Mouse (Mus musculus): ENCODE data around the gene Lingo1. TPM values are rescaled to one million over a fixed set of nuclear protein-coding genes. Genes with fewer than 3 reads are reported as not detected.
A peak's percentile ranks its signal among the peaks of the same experiment; 100 is the strongest.

Lingo1 gene
- polyA plus RNA-seq, 2 experiments = 5.4 to 21.0 TPM

- Histone ChIP-seq H3K4me2 (replicated peaks; ENCODE audit: low read depth, low read length, severe bottlenecking) (no peak overlapping the region), H3K27ac (replicated peaks; ENCODE audit: low read depth, low read length) (no peak overlapping the region), H3K4me3 (replicated peaks; ENCODE audit: low read length) (no peak overlapping the region), H3K9me3 (ENCODE audit: control insufficient read depth, low read length) (no peaks in the 10 kb centered on the region), H3K27me3 (ENCODE audit: control insufficient read depth, insufficient read depth, low read length) (no peaks in the 10 kb centered on the region), H3K4me1 (ENCODE audit: control insufficient read depth, insufficient read depth, low read length) (peaks cover 16% of the 10 kb centered on the region), H3K36me3 (ENCODE audit: control insufficient read depth, insufficient read depth, low read length) (no peaks in the 10 kb centered on the region), H3K9ac (ENCODE audit: low read depth, low read length, severe bottlenecking) (no peak overlapping the region)
- 69% methylated on average over 5 of the region's 5 CpGs for WGBS
- DNase-seq (ENCODE audit: low spot score) = no peak
- no peak for ATAC-seq (ENCODE audit: low FRiP score, low read depth)
- TF ChIP-seq POLR2A (IDR thresholded peaks at IDR 0.05; ENCODE audit: borderline replicate concordance, extremely low read depth, insufficient read depth, insufficient read length) = no peak
These were observed 44.5 kb upstream of the Lingo1 start for GRCm38 (mm10) chr9:56840721-56841120.

- ATAC-seq (ENCODE audit: low FRiP score, low read depth) = no peak
- H3K9me3 ChIP-seq (ENCODE audit: control insufficient read depth, low read length) = no peaks in the 10 kb centered on the region
These were observed 38.9 kb upstream of the Lingo1 start for GRCm38 (mm10) chr9:56835152-56835551.

GRCm38 (mm10) chr9:56832900-56833299 is 36.6 kb upstream of the Lingo1 start:
- no peaks in the 10 kb centered on the region for H3K9me3 ChIP-seq (ENCODE audit: control insufficient read depth, low read length)
- no peak overlapping the region for H3K9ac ChIP-seq (ENCODE audit: low read depth, low read length, severe bottlenecking)
- no peak overlapping the region for H3K27ac ChIP-seq (replicated peaks; ENCODE audit: low read depth, low read length)
- H3K4me1 ChIP-seq (ENCODE audit: control insufficient read depth, insufficient read depth, low read length) = 0 out of 2 replicates have a peak, but pooled peaks cover 5% of the 10 kb centered on the region
- DNase-seq (ENCODE audit: low spot score) (no peak), ATAC-seq (ENCODE audit: low FRiP score, low read depth) (0 out of 2 replicates have a peak, but pooled peaks have one; percentile 37)
- no peak for TF ChIP-seq POLR2A (IDR thresholded peaks at IDR 0.05; ENCODE audit: borderline replicate concordance, extremely low read depth, insufficient read depth, insufficient read length)
- 22% methylated on average over 6 of the region's 6 CpGs for WGBS
- H3K4me3 ChIP-seq (replicated peaks; ENCODE audit: low read length) = no peak overlapping the region
- no peak overlapping the region for H3K4me2 ChIP-seq (replicated peaks; ENCODE audit: low read depth, low read length, severe bottlenecking)
- 0 out of 2 replicates have a peak, but pooled peaks cover 3% of the 10 kb centered on the region for H3K27me3 ChIP-seq (ENCODE audit: control insufficient read depth, insufficient read depth, low read length)
- no peaks in the 10 kb centered on the region for H3K36me3 ChIP-seq (ENCODE audit: control insufficient read depth, insufficient read depth, low read length)

More at GRCm38 (mm10) chr9:56835152-56835551, 38.9 kb upstream of the Lingo1 start:
- no peaks in the 10 kb centered on the region for H3K36me3 ChIP-seq (ENCODE audit: control insufficient read depth, insufficient read depth, low read length)
- 68% methylated on average over 5 of the region's 5 CpGs for WGBS
- TF ChIP-seq POLR2A (IDR thresholded peaks at IDR 0.05; ENCODE audit: borderline replicate concordance, extremely low read depth, insufficient read depth, insufficient read length) = no peak
- H3K4me3 ChIP-seq (replicated peaks; ENCODE audit: low read length) = no peak overlapping the region
- no peak overlapping the region for H3K27ac ChIP-seq (replicated peaks; ENCODE audit: low read depth, low read length)
- H3K4me2 ChIP-seq (replicated peaks; ENCODE audit: low read depth, low read length, severe bottlenecking) = no peak overlapping the region
- 0 out of 2 replicates have a peak, but pooled peaks cover 3% of the 10 kb centered on the region for H3K27me3 ChIP-seq (ENCODE audit: control insufficient read depth, insufficient read depth, low read length)
- DNase-seq (ENCODE audit: low spot score) = no peak
- H3K4me1 ChIP-seq (ENCODE audit: control insufficient read depth, insufficient read depth, low read length) = 0 out of 2 replicates have a peak, but pooled peaks cover 5% of the 10 kb centered on the region
- H3K9ac ChIP-seq (ENCODE audit: low read depth, low read length, severe bottlenecking) = no peak overlapping the region

GRCm38 (mm10) chr9:56831904-56832303 is 35.6 kb upstream of the Lingo1 start:
- WGBS = 84% methylated on average over 3 of the region's 3 CpGs
- DNase-seq (ENCODE audit: low spot score) (no peak), ATAC-seq (ENCODE audit: low FRiP score, low read depth) (no peak)
- Histone ChIP-seq H3K9ac (ENCODE audit: low read depth, low read length, severe bottlenecking) (no peak overlapping the region), H3K27ac (replicated peaks; ENCODE audit: low read depth, low read length) (no peak overlapping the region), H3K4me2 (replicated peaks; ENCODE audit: low read depth, low read length, severe bottlenecking) (no peak overlapping the region), H3K36me3 (ENCODE audit: control insufficient read depth, insufficient read depth, low read length) (no peaks in the 10 kb centered on the region), H3K27me3 (ENCODE audit: control insufficient read depth, insufficient read depth, low read length) (0 out of 2 replicates have a peak, but pooled peaks cover 3% of the 10 kb centered on the region), H3K9me3 (ENCODE audit: control insufficient read depth, low read length) (no peaks in the 10 kb centered on the region), H3K4me3 (replicated peaks; ENCODE audit: low read length) (no peak overlapping the region), H3K4me1 (ENCODE audit: control insufficient read depth, insufficient read depth, low read length) (0 out of 2 replicates have a peak, but pooled peaks cover 5% of the 10 kb centered on the region)
- no peak for TF ChIP-seq POLR2A (IDR thresholded peaks at IDR 0.05; ENCODE audit: borderline replicate concordance, extremely low read depth, insufficient read depth, insufficient read length)

- Histone ChIP-seq H3K9ac (ENCODE audit: low read depth, low read length, severe bottlenecking) (no peak overlapping the region), H3K4me3 (replicated peaks; ENCODE audit: low read length) (no peak overlapping the region), H3K36me3 (ENCODE audit: control insufficient read depth, insufficient read depth, low read length) (no peaks in the 10 kb centered on the region), H3K27ac (replicated peaks; ENCODE audit: low read depth, low read length) (no peak overlapping the region), H3K27me3 (ENCODE audit: control insufficient read depth, insufficient read depth, low read length) (0 out of 2 replicates have a peak, but pooled peaks cover 6% of the 10 kb centered on the region), H3K9me3 (ENCODE audit: control insufficient read depth, low read length) (no peaks in the 10 kb centered on the region), H3K4me2 (replicated peaks; ENCODE audit: low read depth, low read length, severe bottlenecking) (no peak overlapping the region), H3K4me1 (ENCODE audit: control insufficient read depth, insufficient read depth, low read length) (0 out of 2 replicates have a peak, but pooled peaks cover 12% of the 10 kb centered on the region)
- no peak for TF ChIP-seq POLR2A (IDR thresholded peaks at IDR 0.05; ENCODE audit: borderline replicate concordance, extremely low read depth, insufficient read depth, insufficient read length)
- ATAC-seq (ENCODE audit: low FRiP score, low read depth) (no peak), DNase-seq (ENCODE audit: low spot score) (peak; percentile 49)
- 37% methylated on average over 4 of the region's 4 CpGs for WGBS
These were observed 33.9 kb upstream of the Lingo1 start for GRCm38 (mm10) chr9:56830162-56830561.
